Mouse (Mus musculus) CH12.LX (cell line): Measurements from ENCODE around the gene Srcin1. TPM values are rescaled to one million over a fixed set of nuclear protein-coding genes. Genes with fewer than 3 reads are reported as not detected.

ENCODE experiments used
- DNase-seq: peaks from one replicate; pipeline ENCODE4 v3.0.0-alpha.2; 2013; ENCODE audit errors: extremely low read depth
- H3K27ac ChIP-seq: 2 replicates; pipeline ENCODE4 v1.5.1; 2012; ENCODE audit warnings: low read depth, mild to moderate bottlenecking, control low read depth, moderate library complexity; ENCODE audit not compliant: insufficient read depth
- H3K27me3 ChIP-seq: replicated peaks from 2 replicates; pipeline ENCODE3; 2012; ENCODE audit warnings: inconsistent platforms
- H3K36me3 ChIP-seq, 2 experiments: replicated peaks in 1 of 2; 2 replicates each; pipeline versions ENCODE3 to v1.6.1; 2012; ENCODE audit warnings: inconsistent platforms in 1 of 2, low read length in 1 of 2, mild to moderate bottlenecking in 1 of 2, mixed read lengths in 1 of 2, moderate library complexity in 1 of 2; ENCODE audit not compliant: control insufficient read depth in 1 of 2, insufficient read depth in 1 of 2
- H3K4me1 ChIP-seq, 2 experiments: 2 replicates each; pipeline ENCODE4 v1.6.1; 2012; ENCODE audit warnings: inconsistent platforms in 1 of 2, moderate library complexity in 1 of 2; ENCODE audit not compliant: insufficient read depth in 2 of 2, control insufficient read depth in 1 of 2
- H3K4me2 ChIP-seq: 2 replicates; pipeline ENCODE4 v1.6.1; 2012; ENCODE audit warnings: low read depth, mild to moderate bottlenecking, control low read depth; ENCODE audit not compliant: poor library complexity, insufficient read depth, severe bottlenecking
- H3K4me3 ChIP-seq, 3 experiments: fragments of 150-350 bp in 1 of 3; sonication (generic) in 1 of 3; replicated peaks in 1 of 3; 2 replicates each; pipeline versions ENCODE3 to v1.5.1; 2011 to 2012; ENCODE audit warnings: low read depth in 2 of 3, low read length in 2 of 3, mild to moderate bottlenecking in 2 of 3, moderate library complexity in 2 of 3, control low read depth in 1 of 3, improper control_type of control experiment in 1 of 3, inconsistent platforms in 1 of 3, mixed read lengths in 1 of 3; ENCODE audit not compliant: poor library complexity in 1 of 3
- H3K79me2 ChIP-seq: replicated peaks from 2 replicates; pipeline ENCODE4 v1.6.1; 2012; ENCODE audit warnings: mild to moderate bottlenecking, moderate library complexity; ENCODE audit not compliant: control insufficient read depth, poor library complexity, insufficient read depth, severe bottlenecking; ENCODE audit errors: extremely low read depth
- H3K9ac ChIP-seq: 2 replicates; pipeline ENCODE4 v1.6.1; 2012; ENCODE audit warnings: low read depth, mild to moderate bottlenecking, control low read depth, moderate library complexity; ENCODE audit not compliant: insufficient read depth
- H3K9me3 ChIP-seq: replicated peaks from 2 replicates; pipeline ENCODE3; 2012; ENCODE audit warnings: low read length, inconsistent platforms, mixed read lengths
- BHLHE40 ChIP-seq: IDR thresholded peaks from 2 replicates; pipeline ENCODE4 v1.6.1; 2011; ENCODE audit warnings: mild to moderate bottlenecking, low read depth, low read length, improper control_type of control experiment
- CHD2 ChIP-seq: IDR thresholded peaks from 2 replicates; pipeline ENCODE4 v1.6.1; 2011; ENCODE audit warnings: low read length, improper control_type of control experiment
- ETS1 ChIP-seq: conservative IDR thresholded peaks from 2 replicates; pipeline ENCODE4 v1.6.1; 2012; ENCODE audit warnings: low read depth, mild to moderate bottlenecking, inconsistent platforms, low read length, improper control_type of control experiment, moderate library complexity
- GABPA ChIP-seq: IDR thresholded peaks from 2 replicates; pipeline ENCODE4 v1.6.1; 2012; ENCODE audit warnings: low read depth, low read length, improper control_type of control experiment, inconsistent platforms; ENCODE audit not compliant: insufficient replicate concordance
- HCFC1 ChIP-seq: IDR thresholded peaks from 2 replicates; pipeline ENCODE4 v1.6.1; 2012; ENCODE audit warnings: low read depth, mild to moderate bottlenecking, inconsistent platforms, low read length, improper control_type of control experiment
- JUN ChIP-seq: IDR thresholded peaks from 2 replicates; pipeline ENCODE4 v1.6.1; 2011; ENCODE audit warnings: low read depth, mild to moderate bottlenecking, low read length, improper control_type of control experiment, moderate library complexity; ENCODE audit not compliant: insufficient read depth
- JUND ChIP-seq: conservative IDR thresholded peaks from 2 replicates; pipeline ENCODE4 v1.6.1; 2011; ENCODE audit warnings: low read depth, low read length, improper control_type of control experiment
- MAX ChIP-seq: IDR thresholded peaks from 2 replicates; pipeline ENCODE4 v1.6.1; 2011; ENCODE audit warnings: low read length, improper control_type of control experiment
- MAZ ChIP-seq: IDR thresholded peaks from 2 replicates; pipeline ENCODE4 v1.6.1; 2012; ENCODE audit warnings: low read depth, mild to moderate bottlenecking, inconsistent platforms, low read length, improper control_type of control experiment, moderate library complexity
- MEF2A ChIP-seq: IDR thresholded peaks from 2 replicates; pipeline ENCODE4 v1.6.1; 2014; ENCODE audit warnings: low read depth, mild to moderate bottlenecking, inconsistent platforms, low read length, improper control_type of control experiment, borderline replicate concordance
- PAX5 ChIP-seq: IDR thresholded peaks from 2 replicates; pipeline ENCODE4 v1.6.1; 2012; ENCODE audit warnings: low read length, inconsistent platforms, mixed read lengths
- POLR2A ChIP-seq: IDR thresholded peaks from 2 replicates; pipeline ENCODE4 v1.6.1; 2011; ENCODE audit warnings: low read depth, mild to moderate bottlenecking, improper control_type of control experiment, low read length
- RAD21 ChIP-seq: IDR thresholded peaks from 2 replicates; pipeline ENCODE4 v1.6.1; 2011; ENCODE audit warnings: low read depth, mild to moderate bottlenecking, low read length, improper control_type of control experiment, moderate library complexity
- SIN3A ChIP-seq: IDR thresholded peaks from 2 replicates; pipeline ENCODE4 v1.6.1; 2012; ENCODE audit warnings: low read length, improper control_type of control experiment, inconsistent platforms
- TBP ChIP-seq: conservative IDR thresholded peaks from 2 replicates; pipeline ENCODE4 v1.6.1; 2011; ENCODE audit warnings: low read depth, low read length, improper control_type of control experiment
- UBTF ChIP-seq: IDR thresholded peaks from 2 replicates; pipeline ENCODE4 v1.6.1; 2012; ENCODE audit warnings: low read depth, mild to moderate bottlenecking, inconsistent platforms, low read length, improper control_type of control experiment, moderate library complexity
- USF2 ChIP-seq: conservative IDR thresholded peaks from 2 replicates; pipeline ENCODE4 v1.6.1; 2011; ENCODE audit warnings: low read depth, low read length, improper control_type of control experiment
- ZC3H11A ChIP-seq: IDR thresholded peaks from 2 replicates; pipeline ENCODE4 v1.6.1; 2012; ENCODE audit warnings: low read depth, mild to moderate bottlenecking, inconsistent platforms, low read length, improper control_type of control experiment
- ZKSCAN1 ChIP-seq: IDR thresholded peaks from 2 replicates; pipeline ENCODE4 v1.6.1; 2012; ENCODE audit warnings: low read depth, inconsistent platforms, low read length, improper control_type of control experiment, borderline replicate concordance
- ZMIZ1 ChIP-seq: IDR thresholded peaks from 2 replicates; pipeline ENCODE4 v1.6.1; 2012; ENCODE audit warnings: low read depth, mild to moderate bottlenecking, inconsistent platforms, low read length, improper control_type of control experiment
- dilution Hi-C: fragments of 300-500 bp; cut with MboI; formaldehyde crosslinking; loops from 2 replicates; pipeline ENCODE4 v1.14.3; 2020; ENCODE audit warnings: low sequenced_read_pairs; ENCODE audit not compliant: extremely low pct_unique_long_range_greater_than_20kb, extremely low pct_ligation_motif_present
- in situ Hi-C: fragments of 300-500 bp; cut with MboI; formaldehyde crosslinking; loops from 3 replicates; pipeline ENCODE4 v1.14.3; 2019; ENCODE audit warnings: low sequenced_read_pairs, low pct_ligation_motif_present, low pct_unique_long_range_greater_than_20kb, mixed read lengths
- polyA plus RNA-seq: library from polyadenylated mRNA; unstranded; fragments of >175 nt; gene quantifications from 2 replicates; pipeline ENCODE4 v1.2.1, GENCODE M21; 2012; ENCODE audit warnings: low read depth; ENCODE audit not compliant: insufficient read length
- total RNA-seq, 2 experiments: library from RNA; depleted of rRNA; stranded (reverse); fragments of 300-350 nt in 1 of 2; fragments of >200 nt in 1 of 2; gene quantifications; 2 replicates each; pipeline ENCODE4 v1.2.3; 2012 to 2014

Srcin1 gene
- total and polyA plus RNA-seq, 3 experiments: 0.08 to 0.09 TPM; not detected in 1

DNA sequence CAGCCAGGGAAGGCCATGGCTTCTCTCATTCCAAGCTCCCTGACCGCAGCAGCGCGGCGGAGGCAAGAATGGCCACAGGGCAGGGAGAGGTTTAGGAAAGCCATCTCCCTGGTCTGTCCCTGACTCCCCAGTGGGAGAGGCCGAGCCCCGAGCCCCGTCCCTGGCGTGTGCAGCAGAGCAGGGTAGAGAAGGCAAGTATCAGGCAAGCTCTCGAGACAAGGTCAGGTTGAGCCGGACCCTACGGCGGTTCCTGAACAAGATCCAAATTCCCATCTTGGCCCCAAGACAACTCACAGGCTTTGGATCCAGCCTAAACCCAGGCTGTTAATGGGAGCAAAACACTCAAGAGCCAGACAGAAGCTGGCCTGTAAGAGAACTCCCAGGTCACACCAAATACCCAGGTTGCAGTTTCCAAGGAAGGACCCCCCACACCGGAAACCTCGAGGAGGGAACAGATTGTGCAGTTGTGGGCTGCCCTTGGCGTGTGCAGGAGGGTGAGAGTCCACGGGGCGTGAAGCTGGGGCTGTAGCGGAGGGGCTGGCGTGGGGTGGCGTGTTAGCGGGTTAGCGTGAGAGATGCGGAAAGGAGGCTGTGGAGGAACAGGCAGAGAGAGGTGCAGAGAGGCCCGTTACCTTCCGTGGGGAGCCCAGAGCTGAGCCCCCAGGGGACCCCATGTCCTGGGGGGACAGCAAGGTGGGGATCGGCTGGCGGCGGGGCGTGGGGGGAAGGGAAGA is 54.1 kb downstream of the Srcin1 start:
- TF ChIP-seq BHLHE40 (no peak), MEF2A (no peak), ZKSCAN1 (no peak), PAX5 (no peak), HCFC1 (no peak)
- TF ChIP-seq, all 38 proteins: peak for 0
- in situ Hi-C loops (no loop called here), dilution Hi-C loops (no loop called here)
- no peaks in the 10 kb centered on the region for H3K4me1 ChIP-seq
- peaks cover 98% of the 10 kb centered on the region for H3K27me3 ChIP-seq
- H3K36me3 ChIP-seq: no peaks in the 10 kb centered on the region
- H3K9ac ChIP-seq: no peak overlapping the region
- H3K4me2 ChIP-seq: no peak overlapping the region
- no peak overlapping the region for H3K4me3 ChIP-seq
- no peak for DNase-seq
- no peaks in the 10 kb centered on the region for H3K79me2 ChIP-seq
- H3K9me3 ChIP-seq: no peaks in the 10 kb centered on the region
- no peak overlapping the region for H3K27ac ChIP-seq

DNA sequence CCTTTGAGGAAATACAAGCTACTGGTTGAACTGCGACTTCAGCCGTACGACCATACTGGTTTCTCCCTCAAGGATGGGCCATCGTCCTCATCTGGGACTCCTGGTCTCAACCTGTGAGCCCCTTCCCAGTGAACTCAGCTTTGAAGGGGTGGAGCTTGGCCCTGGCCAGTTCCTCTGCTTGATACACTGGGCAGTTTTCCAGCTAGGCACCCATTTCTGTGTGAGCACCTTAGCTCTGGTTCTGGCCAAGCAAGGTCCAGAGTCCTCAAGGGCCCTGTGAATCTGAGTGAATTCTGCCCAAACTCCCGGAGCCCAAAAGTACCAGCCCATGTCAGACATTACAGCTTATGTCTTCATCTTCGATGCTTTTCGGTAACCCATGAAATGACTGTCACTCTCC is 55.4 kb downstream of the Srcin1 start:
- TF ChIP-seq ZMIZ1: no peak
- no peak for TF ChIP-seq POLR2A
- TF ChIP-seq JUND: no peak
- TF ChIP-seq UBTF: no peak
- no peak for TF ChIP-seq MEF2A
- no peak for TF ChIP-seq MAZ
- no peak for TF ChIP-seq ZKSCAN1
- Histone ChIP-seq H3K9me3 (no peaks in the 10 kb centered on the region), H3K4me1 (no peaks in the 10 kb centered on the region), H3K36me3 (no peaks in the 10 kb centered on the region), H3K79me2 (no peaks in the 10 kb centered on the region), H3K27ac (no peak overlapping the region), H3K4me2 (no peak overlapping the region), H3K27me3 (peaks cover 95% of the 10 kb centered on the region), H3K4me3 (no peak overlapping the region), H3K9ac (no peak overlapping the region)
- in situ Hi-C loops: no loop called here
- DNase-seq: no peak
- dilution Hi-C loops: no loop called here

DNA sequence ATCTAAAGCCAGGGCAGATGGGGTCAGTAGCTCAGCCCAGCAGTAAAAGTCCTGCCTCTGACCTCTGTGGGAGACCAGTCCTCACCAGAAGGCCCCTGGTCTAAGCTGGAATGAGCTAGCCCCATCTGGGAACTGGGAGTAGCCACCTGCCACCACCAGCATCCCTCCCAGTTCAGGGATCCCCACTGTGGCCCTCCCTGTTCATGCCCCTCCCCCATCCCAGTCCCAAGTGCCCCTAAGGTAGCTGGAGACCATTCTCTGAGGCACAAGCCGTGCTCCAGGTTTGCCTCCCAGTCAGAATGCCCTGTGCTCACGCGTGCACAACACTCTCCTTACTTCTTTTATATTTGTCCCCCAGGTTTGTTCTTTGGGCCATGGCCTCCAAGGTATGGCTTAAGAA is 62.9 kb downstream of the Srcin1 start:
- no peak for DNase-seq
- Histone ChIP-seq H3K36me3 (no peaks in the 10 kb centered on the region), H3K9me3 (peaks cover 5% of the 10 kb centered on the region), H3K4me3 (no peak overlapping the region), H3K79me2 (no peaks in the 10 kb centered on the region), H3K27me3 (peaks cover 44% of the 10 kb centered on the region)
- TF ChIP-seq POLR2A (no peak), CHD2 (no peak), USF2 (no peak), SIN3A (no peak), RAD21 (no peak), MAX (no peak), UBTF (no peak), ETS1 (no peak), JUN (no peak), TBP (no peak), ZC3H11A (no peak), JUND (no peak), GABPA (no peak)
- TF ChIP-seq, all 38 proteins: peak for 0
- H3K4me2 ChIP-seq: no peak overlapping the region
- in situ Hi-C loops (no loop called here), dilution Hi-C loops (no loop called here)
- H3K4me1 ChIP-seq: peaks cover 23 to 40% of the 10 kb centered on the region in 2 experiments
- no peak overlapping the region for H3K9ac ChIP-seq
- no peak overlapping the region for H3K27ac ChIP-seq
